Mouse (Mus musculus): Measurements from ENCODE around the gene Cyfip2. TPM values are rescaled to one million over a fixed set of nuclear protein-coding genes. Genes with fewer than 3 reads are reported as not detected.

Gene Cyfip2
- polyA plus RNA-seq (2021; fragmentation: Nextera tagmentation) = 202 and 227 TPM in 2 replicates
- long read RNA-seq, experiment 1, full-length matches to known transcripts = 48 of 325 reads
- long read RNA-seq, experiment 1, partial matches to known transcripts = 136 of 325 reads
- long read RNA-seq, experiment 1, other reads (novel, unspliced or antisense) = 141 of 325 reads
- long read RNA-seq, experiment 2, full-length matches to known transcripts = 753 of 1,247 reads
- long read RNA-seq, experiment 2, partial matches to known transcripts = 154 of 1,247 reads
- long read RNA-seq, experiment 2, other reads (novel, unspliced or antisense) = 340 of 1,247 reads

DNA sequence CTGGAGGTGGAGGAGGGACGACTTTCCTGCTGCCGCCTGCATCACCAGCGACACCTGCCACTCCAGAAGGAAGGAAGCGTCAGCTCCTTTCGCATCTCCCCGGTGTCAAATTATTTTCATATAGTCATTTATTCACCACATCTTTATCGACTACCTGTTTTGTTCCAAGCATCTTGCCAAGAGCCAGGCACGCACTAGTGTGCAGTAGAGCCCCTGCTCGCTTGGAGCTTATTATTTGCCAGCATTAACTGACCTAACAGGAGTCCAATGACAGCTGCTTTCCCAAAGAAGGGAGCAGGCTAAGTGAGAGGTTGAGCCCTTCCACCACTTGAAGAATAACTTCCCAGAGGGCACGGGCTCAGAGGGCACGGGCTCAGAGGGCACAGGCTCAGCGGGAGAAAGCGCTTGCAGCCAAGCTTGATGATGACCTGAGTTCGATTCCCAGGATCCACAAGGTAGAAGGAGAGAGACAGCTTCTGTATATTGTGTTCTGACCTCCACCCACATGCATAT lies at the start of gene Cyfip2:
Gene Cyfip2 (minus strand): TSS at position 337 of the 513 bp plus-strand sequence.

DNA sequence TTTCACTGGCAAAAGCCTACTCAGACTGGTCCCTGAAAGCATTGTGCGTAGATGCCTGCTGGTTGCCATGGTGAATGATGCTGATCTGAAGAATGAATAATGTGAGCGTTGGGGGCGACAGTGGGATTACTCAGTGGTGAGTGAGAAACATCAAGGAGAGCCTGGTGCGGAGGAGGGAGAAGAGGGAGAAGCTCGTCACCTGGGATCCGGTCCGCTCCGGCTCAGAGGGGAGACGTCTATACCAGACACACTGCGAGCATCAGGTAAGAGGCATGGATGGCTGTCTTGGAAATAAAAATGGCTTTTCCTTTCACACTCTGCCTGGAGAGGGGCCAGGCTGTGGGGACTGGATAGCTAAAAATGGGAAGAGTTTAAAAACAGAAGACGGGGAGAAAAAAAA lies 77.3 kb downstream of the Cyfip2 start, which contains the start of gene Fndc9:
Gene Fndc9 (plus strand): TSS at position 198 of the 400 bp plus-strand sequence.

DNA sequence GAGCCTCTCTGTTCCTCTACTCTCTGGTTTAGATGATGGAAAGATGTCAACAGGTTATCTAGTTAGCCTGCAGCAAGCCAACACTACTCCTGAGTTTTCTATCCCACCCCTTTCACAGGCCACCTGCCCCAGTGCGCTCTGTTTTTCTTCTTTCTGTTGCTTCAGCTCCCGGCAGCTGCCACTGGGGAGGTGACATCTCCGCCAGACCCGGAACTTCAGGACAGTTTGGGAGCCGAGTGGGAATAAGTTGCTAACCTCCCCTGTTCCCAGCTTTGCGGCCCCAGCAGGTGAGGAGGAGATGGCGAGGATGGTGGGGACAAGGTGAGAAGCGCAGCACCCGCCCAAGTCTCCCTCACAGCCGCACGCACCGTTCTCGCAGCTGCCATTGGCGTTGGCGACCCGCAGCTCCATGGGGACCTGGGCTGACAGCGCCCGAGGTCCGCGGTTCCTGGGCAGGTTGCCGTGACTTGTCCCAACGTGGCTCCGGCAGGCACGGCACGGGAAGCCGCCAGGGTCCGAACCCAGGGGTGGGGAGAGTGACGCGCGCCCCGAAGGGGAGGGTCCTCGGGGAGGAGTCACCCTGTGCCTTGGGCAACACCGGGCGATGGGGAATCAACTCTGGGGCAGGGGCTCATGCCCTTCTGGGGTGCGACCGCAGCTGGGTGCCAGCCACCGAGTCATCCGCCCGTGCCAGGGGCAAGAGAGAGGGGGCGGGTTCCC lies 146.6 kb downstream of the Cyfip2 start, which contains the start of gene Nipal4:
Gene Nipal4 (minus strand): TSS at position 643 of the 720 bp plus-strand sequence.

Small RNAs within 50 kb of the gene (microRNA-seq; reads per million reads assigned to microRNA genes)
- gene Mir7239 = 0.64 reads per million

Other genes starting within 250 kb of the Cyfip2 start
- 3.0 and 3.5 TPM in 2 replicates for gene Nipal4, start 146.4 kb downstream of the Cyfip2 start, polyA plus RNA-seq (2021; fragmentation: Nextera tagmentation)
- 3.1 and 4.0 TPM in 2 replicates for gene Fndc9, start 77.3 kb downstream of the Cyfip2 start, polyA plus RNA-seq (2021; fragmentation: Nextera tagmentation)
- 0.10 and 0.21 TPM in 2 replicates for gene Itk, start 76.7 kb upstream of the Cyfip2 start, polyA plus RNA-seq (2021; fragmentation: Nextera tagmentation)
- not detected in 2 replicates for gene Fam71b, start 83.7 kb upstream of the Cyfip2 start, polyA plus RNA-seq (2021; fragmentation: Nextera tagmentation)
- 36.1 and 39.2 TPM in 2 replicates for gene Med7, start 124.1 kb upstream of the Cyfip2 start, polyA plus RNA-seq (2021; fragmentation: Nextera tagmentation)
- 1.4 TPM in 2 replicates for gene Havcr2, start 142.1 kb upstream of the Cyfip2 start, polyA plus RNA-seq (2021; fragmentation: Nextera tagmentation)
- gene Gm12169, start 211.4 kb upstream of the Cyfip2 start, polyA plus RNA-seq (2021; fragmentation: Nextera tagmentation) = not detected in 2 replicates